Mouse (Mus musculus) left cerebral cortex, postnatal 36 days (tissue): Measurements from ENCODE around the gene St6galnac3. TPM values are rescaled to one million over a fixed set of nuclear protein-coding genes. Genes with fewer than 3 reads are reported as not detected.
"Not testable (repeated sequence)": the region's sequence is repeated elsewhere in the genome, so short reads cannot be mapped to it uniquely, and the experiment has no call there.

Experiments used
- DNase-seq, 2 experiments: peaks; one replicate each; pipeline ENCODE4 v3.0.0; 2021 to 2022; ENCODE audit warnings: low spot score in 2 of 2, mixed read lengths in 1 of 2
- intact Hi-C: fragments of 180-260 bp; cut with DNase I; formaldehyde crosslinking; loops from one replicate; pipeline ENCODE4 v1.15.1; 2025
- total RNA-seq, 2 experiments: library from RNA; stranded (reverse); gene quantifications; 2 replicates each; pipeline ENCODE4 v1.2.3; 2021

The St6galnac3 gene
- total RNA-seq, 2 experiments from 2014 or later, result 16.9 to 20.2 TPM

DNA sequence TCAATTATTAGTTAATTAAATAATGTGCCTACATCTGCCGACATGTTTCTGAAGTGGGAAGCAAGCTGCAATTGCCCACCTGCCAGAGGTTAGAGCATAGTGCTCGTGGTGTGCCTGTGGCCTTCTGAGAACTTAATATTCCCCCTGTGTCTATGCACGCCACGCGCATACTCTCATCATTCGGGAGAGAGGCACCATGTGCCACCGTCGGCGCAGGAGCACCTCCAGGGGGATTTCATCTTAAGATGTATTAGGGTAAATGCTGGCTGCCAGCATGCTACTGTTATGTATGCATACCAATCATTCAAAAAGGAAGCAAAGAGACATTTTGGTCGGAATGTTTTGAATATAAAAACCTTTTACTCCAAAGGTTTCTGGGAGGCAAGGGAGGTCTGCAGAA is 319.3 kb downstream of the St6galnac3 start:
- DNase-seq, result no peak
- intact Hi-C loops, result no loop called here

DNA sequence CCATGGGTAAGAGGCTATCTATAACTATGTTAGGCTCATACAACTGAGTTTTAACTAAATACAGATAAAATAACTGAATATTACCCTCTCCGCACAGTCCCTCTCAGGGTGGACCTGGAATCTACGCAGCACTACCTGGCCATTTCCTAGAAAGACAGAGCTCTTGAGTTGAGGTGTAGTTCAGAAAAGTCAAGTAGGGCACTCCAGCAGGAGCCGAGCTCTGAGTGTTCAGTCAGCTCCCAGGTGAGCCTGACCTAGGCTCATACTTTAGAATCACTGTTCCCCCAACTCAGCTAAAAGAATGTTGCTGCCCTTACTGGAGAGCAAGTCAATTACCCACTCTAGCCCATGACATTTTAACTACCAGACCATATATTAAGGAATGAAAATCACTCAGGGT is 324.7 kb downstream of the St6galnac3 start:
- DNase-seq, result no peak
- intact Hi-C loops, result no loop called here

DNA sequence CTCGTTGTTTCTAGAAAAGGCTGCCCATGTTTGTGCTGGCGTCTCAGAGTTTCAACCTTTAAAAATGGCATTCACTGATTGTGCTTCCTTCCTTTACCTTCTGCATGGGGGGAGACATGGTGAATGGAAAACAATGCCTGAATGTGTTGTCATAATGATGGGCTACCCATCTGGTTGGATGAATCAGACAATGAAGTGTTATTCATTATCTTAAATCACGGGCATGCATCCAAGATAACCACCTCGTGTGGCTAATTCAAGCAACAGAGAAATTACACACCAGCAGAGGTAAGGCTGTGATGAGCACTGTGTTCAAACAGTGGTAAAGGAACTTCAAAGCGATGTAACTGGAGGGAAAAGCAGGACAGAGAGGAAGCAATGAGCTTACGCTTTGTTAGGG is 325.4 kb downstream of the St6galnac3 start:
- DNase-seq, result no peak

DNA sequence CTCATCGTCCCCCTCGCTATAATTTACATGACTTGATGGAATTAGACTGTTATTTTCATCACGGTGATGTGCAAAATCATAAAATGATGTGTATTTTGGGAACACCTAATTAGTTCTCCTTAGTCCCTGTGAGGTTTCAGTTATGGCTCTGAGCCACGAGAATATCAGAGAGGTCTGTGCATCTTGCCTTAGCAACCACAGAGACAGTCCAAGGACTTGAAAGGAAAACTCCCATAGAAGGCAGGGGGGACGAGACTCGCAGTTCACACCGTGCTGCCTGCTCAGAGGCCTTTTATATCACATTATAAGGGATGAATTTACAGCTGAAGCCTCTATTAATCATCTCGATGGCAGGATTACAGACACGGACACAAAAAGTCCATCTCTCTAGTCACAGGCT is 327.2 kb downstream of the St6galnac3 start:
- no peak for DNase-seq
- intact Hi-C loops, result loop anchor here (5.0 kb wide), 1 partner anchor 85 kb away; no protein-coding TSS in a partner anchor

More for the DNA sequence above, 325.4 kb downstream of the St6galnac3 start:
- intact Hi-C loops, result loop anchor here (5.0 kb wide), 1 partner anchor 83 kb away; no protein-coding TSS in a partner anchor

DNA sequence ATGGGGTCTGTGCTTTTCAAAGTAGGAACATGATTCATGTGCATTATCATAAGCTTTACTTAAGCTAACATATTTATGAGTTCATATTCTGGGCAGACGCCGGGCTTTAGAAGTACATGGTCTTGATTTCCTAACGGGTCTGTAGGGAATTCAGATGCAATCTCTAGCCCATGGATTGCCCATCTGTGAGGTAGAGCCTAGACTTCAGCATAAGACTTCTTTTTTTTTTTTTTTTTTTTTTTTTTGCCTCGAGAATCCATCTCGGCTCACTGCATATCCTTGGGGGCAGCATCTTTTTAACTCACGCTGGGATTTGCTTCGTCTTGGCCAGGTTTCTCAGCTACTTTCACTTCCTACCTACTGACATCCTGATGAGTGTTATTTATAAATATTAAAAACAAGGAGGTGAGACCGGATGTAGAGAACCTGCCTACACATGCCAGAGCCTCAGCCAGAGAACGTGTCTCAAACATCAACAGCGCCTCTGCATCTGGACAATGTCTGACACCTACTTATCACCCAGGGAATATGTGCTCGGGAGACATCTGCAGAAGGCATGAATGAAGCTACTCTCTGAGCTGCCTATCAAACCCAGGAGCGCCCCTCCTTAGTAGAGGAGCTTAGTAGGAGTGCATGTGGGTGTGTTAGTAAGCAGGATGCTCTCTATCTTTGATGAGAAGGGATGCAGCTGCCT is 328.5 kb downstream of the St6galnac3 start:
- DNase-seq, result peak in 1 of 2 experiments; percentile 16
- intact Hi-C loops, result loop anchor here (5.0 kb wide), 1 partner anchor 86 kb away; no protein-coding TSS in a partner anchor

DNA sequence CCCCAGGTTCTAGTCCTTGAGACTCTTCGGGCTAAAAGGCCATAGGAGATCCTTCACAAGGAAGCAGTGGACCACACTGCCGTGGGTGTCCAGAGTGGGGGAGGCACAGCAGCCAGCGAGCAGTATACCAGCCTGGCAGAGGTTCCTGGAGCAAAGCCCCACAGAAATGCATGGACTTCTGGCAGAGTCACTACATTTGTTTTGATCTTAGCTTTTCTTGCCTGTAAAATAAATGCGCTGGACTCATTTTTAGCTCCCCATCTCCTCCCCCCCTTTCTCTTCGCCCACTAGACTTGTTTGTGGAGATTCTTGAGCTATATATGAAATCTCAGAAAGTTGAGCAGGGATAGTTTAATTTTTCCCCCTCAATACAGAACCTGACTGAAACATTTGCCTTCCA is 329.6 kb downstream of the St6galnac3 start:
- intact Hi-C loops, result loop anchor here (5.0 kb wide), 1 partner anchor 87 kb away; no protein-coding TSS in a partner anchor
- peak in 1 of 2 experiments; percentile 40 for DNase-seq

DNA sequence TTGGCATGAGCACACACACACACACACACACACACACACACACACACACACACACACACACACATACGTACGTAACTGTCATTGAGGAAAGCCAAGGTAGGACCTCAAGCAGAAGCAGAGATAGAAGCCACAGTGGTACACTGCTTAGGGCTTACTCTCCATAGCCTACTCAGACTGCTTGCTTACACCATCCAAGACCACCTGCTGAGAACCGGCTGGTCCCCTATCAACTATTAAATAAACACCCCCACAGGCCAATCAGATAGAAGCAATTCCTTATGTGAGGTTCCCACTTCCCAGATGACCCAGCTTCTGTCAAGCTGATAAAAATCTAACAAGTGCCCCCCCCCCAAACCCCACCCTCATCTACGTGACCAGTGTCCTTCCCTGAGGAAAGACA is 330.2 kb downstream of the St6galnac3 start:
- intact Hi-C loops, result loop anchor here (5.0 kb wide), 1 partner anchor 88 kb away; no protein-coding TSS in a partner anchor
- DNase-seq, result no peak

DNA sequence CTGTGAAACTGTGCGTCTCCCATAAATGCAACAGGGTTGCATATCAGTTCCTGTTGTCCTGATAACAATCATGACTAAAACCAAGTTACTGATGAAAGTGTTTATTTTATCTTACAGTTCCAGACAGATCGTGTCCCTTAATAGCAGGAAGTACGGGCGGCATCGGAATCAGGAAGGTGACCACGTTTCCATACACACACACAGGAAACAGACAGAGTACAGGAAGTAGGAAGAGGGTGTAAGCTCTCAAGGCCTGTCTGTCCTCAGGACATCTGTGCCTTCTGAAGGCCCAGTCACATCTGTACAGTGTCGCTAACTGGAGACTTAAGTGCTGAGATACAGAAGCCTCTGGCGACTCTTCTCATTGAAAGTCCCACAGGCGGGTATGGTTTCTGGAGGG is 330.8 kb downstream of the St6galnac3 start:
- DNase-seq, result no peak
- intact Hi-C loops, result no loop called here

DNA sequence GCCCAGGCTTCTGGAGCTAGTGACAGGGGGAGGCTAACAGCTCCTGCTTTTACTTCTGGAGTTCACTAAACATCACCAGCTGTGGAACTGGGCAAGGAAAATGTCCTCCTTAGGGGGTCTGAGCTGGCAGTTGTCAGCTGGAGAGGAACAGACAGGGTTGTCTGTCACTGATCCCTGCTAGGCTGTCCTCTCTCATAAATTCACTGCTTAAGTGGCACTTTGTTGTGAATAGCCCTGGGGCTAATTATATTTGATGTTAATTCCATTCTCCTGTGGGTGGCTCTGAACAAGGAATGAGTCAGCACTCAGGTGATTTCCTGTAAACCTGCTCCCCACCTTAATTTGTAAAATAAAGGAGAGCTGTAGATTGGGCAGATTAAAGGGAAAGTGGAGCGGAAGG is 333.5 kb downstream of the St6galnac3 start:
- intact Hi-C loops, DNase-seq: not testable (repeated sequence)

DNA sequence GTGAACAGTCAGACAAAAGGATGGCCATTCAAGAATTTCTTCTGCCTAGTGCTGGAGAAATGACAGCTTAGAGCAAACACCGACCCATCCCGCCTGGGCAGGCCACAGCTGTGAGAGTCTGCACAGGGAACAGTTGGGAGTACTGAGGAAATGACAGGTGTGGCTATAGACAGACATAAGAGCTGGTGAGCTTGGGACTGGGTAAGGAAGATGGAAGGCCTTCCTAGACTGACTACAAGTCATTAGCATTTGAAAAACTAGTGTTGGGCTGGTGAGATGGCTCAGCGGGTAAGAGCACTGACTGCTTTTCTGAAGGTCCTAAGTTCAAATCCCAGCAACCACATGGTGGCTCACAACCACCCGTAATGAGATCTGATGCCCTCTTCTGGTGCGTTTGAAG is 340.3 kb downstream of the St6galnac3 start:
- intact Hi-C loops, DNase-seq: not testable (repeated sequence)

DNA sequence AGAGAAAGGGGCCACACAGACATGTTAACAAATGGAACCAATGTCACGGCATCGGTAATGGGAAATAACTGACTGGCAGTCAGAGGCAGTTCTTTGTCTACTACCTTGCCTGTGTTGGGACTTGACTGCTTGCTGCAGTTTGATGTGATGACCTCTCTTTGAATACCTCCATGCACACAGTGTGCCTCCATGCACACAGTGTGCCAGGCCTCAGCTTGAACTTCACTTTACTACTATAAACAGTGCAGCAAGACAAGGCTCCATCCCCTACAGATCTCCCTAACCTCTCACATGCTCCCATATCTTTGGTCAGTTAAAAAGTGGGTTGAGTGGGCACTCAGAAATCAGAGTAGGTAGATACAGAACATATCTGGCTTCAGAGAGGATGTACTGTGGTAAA is 341.3 kb downstream of the St6galnac3 start:
- intact Hi-C loops, result no loop called here
- DNase-seq, result no peak

DNA sequence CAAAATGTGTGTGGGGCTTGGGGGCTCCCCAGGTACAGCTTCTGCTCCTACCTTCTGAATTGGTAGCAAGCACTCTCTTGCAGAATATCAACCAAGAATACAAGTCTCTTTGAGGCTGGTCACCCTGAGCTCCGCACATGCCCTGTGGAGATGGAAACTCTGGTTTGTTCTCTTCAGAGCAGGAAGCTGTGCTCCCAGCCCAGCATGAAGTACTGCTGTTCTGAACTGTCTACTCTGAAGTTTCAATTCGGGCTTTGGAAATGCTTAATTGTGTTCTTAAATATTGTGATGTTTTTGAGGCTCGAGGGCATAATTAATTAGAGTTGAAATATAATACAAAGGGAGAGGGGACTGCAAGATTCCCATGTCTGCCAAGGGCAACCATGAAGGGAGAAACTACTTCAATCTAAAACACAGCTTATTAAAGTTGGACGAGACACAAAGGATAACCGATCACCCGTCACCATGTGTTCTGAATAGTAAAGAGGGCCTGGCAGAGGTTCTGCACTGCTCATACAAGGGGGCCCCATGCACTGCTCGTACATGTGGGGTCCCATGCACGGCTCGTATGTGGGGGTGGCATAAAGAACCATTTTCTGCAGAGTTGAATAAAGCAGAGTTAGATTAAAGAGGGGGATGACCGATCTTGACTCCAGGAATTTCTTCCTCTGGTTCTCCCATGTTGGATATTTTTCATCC is 359.8 kb downstream of the St6galnac3 start:
- intact Hi-C loops, result no loop called here
- DNase-seq, result no peak

DNA sequence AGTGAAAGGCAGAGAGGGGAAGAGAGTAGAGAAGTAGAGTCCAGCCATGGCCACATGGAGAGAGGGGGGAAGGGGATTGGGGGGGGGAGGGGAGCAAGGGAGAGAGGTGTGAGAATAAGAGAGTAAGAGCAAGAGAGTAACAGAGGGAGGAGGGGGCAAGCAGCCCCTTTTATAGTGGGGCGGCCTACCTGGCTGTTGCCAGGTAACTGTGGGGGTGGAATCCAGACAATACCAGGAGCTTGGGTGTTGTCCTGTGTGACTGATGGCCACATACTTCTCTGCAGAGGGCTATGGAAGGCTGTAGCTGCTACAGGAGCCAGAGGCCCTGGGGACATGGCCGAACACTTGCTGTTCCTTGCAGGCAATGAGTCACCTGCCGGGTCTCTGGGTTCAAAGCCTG is 360.6 kb downstream of the St6galnac3 start:
- DNase-seq, result no peak
- intact Hi-C loops, result no loop called here

DNA sequence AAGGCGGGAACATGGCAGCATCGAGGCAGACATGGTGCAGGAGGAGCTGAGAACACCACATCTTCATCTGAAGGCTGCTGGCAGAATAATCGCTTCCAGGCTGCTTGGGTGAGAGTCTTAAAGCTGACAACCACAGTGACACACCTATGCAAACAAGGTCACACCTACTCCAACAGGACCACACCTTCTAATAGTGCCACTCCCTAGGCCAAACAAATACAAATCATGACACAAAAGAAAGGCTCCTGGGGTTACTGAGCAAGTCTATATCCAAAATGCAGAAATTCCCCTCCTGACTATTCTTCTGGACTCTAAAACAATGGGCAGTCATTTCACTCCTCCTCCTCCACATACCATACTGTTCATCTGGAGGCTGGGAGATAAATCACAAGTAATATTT is 365.0 kb downstream of the St6galnac3 start:
- no peak for DNase-seq
- intact Hi-C loops, result no loop called here

DNA sequence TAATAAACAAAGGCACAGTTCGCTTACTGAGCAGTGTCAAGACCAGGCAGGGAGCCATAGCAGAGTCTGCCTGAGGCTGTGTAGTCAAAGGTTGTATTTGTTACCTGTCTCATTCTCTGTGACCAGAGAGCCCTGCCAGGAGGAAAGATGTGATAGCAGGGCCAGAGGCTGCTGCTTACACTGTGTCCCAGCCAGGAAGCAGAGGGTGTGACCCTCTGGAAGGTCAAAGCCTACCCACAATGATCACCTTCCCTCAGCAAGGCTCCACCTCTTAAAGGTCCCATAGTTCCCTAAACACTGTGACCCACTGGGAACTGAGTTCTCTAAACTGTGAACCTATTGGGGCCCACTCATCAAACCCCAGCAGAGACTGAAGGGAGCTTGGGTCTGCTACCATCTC is 368.9 kb downstream of the St6galnac3 start:
- no peak for DNase-seq
- intact Hi-C loops, result no loop called here

DNA sequence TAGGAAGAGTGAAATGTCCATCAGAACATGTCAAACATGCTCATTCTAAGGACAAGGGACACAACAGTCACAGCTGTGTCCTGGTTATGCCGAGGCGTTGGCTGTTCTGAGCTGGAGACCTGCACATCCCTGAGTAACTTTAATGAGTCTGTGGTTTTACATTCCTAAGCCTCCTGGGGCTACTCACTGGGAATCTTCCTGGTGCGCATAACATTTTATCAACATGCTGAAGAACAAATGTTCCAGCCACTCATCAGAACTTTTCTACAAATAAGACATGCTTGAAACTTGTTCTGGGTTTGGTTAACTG is 370.0 kb downstream of the St6galnac3 start:
- no peak for DNase-seq
- intact Hi-C loops, result no loop called here

DNA sequence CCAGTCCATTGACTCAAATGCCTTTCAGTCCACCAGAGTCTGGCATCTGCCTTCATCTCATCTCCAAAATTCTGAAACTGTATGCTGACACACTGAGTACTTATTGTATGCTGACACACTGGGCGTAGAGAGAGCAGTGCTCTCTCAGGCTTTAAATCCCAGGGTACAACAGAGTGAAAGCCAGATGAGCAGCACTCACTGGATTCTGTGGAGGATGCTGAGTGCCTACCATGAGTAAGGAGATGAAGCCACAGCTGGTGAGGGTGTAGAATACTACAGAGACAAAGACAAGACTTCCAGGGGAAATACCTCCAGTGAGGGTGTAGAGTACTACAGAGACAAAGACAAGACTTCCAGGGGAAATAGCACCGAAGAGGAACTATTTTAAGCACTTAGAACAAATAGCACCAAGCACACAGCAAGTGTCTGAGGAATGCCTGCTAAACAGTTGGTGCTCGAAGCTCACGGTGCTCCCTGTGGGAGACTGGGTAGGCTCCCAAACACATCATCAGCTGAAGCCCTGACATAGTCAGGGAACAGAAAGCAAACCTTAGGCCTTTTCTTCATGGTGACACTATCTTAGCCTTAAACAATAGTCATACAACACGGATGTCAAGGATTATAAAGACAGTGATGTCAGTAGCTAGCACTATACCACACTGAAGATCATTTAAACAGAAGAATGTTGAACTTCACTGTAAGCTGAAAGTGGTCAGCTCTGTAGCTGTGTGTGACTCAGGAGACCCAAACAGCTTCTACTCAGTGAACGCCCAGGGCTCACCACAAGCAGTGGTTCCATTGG is 370.6 kb downstream of the St6galnac3 start:
- no peak for DNase-seq
- intact Hi-C loops, result no loop called here

DNA sequence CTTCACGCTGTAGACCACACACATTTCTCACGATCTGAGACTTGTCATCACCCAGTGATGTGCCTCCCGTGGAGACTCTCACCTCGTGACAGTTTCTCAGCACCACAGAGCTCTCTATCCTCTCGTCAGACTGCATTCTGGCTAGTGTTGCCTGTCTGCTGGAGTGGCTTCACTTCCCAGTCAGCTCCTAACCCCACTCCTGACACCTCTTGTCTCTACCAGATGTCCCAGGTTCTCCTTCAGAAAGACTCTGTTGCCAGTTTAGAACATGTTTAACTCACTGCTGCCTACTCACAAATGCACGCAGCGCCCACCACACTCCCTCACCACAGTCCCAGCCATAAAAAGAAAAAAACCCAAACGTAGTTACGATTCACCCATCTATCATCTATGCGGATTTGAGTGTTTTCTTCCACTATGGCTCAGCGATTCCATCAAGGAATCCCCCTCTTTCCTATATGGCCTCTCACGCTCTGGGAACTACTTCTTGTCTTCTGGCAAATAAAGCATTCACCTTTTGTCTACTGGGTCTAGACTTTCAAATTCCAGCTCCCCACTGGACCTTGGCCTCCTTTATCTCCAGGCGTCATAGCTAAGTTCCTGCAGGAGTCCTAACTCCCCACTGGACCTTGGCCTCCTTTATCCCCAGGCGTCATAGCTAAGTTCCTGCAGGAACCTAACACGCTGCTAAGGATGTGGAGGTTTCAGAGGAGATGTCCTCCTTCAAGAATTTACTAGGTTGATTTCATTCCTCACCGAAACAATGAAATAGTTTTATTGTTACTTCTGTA is 371.5 kb downstream of the St6galnac3 start:
- peak in 1 of 2 experiments; percentile 30 for DNase-seq
- intact Hi-C loops, result no loop called here

DNA sequence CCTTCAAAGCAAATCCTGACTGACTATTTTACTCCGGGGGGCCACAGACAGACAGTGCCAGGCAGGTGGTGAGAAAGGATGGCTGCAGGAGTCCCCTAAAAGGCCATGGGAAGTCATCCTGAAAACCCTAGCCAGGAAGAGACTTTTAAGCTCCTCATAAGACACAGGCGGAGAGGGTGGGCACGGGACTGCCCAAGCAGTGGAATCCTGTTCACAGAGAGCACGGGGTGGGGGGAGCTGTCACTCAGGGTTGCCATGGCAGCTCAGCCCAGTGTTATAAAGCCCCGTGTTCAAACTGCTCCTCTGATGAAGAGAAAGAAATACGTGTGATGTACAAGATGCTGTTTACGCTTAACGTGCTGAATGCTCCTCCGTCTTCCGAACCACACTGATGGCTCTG is 375.0 kb downstream of the St6galnac3 start:
- no peak for DNase-seq
- intact Hi-C loops, result no loop called here
